Mouse (Mus musculus): ENCODE results near the gene Slc38a6.
A peak's percentile ranks its signal among the peaks of the same experiment; 100 is the strongest.

Gene Slc38a6

DNA sequence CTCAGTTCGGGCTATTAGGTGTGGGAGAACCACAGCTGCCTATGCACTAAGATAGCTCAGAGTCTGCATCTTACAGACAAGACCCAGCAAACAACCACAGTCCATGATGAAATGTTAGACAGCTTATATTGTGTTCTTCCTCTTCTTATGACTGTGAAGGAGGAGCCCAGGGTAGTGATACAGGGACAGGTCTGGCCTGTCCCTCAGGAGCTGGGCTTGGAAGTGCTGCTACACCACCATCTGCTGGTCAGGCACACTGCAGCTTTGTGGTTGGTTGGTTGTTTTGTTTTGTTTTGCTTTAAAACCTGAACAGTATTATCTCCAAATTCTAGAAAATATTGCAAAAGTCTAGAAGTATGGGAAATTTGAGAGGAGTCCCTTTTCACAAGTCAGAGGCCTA, 38.2 kb downstream of the Slc38a6 start:
- DNase-seq: peak; percentile 40

DNA sequence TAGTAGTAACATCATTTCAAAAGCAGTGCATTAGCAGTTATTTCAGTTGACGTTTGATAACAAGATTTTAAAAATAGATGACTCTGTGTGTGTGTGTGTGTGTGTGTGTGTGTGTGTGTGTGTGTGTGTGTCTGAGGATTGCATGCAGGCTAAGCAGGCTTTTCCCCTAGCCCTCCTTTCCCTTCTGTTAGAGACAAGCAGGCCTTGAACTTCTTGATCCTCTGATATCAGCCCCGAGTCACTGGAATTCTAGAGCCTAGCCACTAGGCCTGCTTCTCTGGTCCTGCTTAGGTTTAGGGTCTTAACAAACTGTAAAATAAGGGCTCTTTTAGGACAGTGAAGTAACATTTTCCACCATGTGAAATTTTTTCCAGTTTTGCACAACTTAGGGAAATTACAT, 38.6 kb downstream of the Slc38a6 start:
- no peak for DNase-seq

DNA sequence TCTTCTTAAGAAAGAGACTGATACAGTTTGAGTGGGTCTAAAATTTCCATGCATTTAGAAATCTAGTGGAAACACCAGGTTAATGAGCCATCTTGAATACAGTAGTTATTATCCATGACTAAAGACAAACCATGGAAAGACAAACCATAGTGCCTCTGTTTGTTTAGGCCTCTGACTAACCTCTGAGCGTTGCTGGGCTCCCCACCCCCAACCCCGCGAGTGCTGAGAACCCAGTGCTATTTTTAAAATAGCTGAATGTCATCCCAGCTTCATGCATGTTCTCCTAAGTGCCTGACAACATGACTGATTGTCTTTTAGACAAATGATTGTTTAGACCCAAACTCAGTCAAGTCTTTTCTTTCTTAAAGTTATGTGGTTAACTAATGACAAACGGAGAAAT, 39.0 kb downstream of the Slc38a6 start:
- DNase-seq: no peak

DNA sequence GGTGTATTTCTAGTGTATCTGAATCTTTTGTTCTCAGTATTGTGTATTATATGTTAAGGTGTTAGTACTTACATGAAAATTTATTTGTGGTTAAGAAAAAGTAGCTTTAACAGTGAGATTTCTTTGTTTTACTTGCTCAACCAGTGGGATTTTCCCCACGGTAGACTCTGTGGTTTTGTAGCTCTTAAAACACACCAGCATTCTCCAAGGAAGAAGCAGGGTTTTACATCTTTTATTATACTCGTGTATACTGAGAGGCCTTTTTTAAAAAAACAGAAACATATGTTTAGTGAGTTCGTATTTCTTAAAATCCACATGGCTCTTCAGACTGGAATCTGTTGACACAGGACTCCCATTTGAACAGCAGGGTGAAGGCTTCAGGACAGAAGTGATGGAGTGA, 40.8 kb downstream of the Slc38a6 start:
- no peak for DNase-seq

DNA sequence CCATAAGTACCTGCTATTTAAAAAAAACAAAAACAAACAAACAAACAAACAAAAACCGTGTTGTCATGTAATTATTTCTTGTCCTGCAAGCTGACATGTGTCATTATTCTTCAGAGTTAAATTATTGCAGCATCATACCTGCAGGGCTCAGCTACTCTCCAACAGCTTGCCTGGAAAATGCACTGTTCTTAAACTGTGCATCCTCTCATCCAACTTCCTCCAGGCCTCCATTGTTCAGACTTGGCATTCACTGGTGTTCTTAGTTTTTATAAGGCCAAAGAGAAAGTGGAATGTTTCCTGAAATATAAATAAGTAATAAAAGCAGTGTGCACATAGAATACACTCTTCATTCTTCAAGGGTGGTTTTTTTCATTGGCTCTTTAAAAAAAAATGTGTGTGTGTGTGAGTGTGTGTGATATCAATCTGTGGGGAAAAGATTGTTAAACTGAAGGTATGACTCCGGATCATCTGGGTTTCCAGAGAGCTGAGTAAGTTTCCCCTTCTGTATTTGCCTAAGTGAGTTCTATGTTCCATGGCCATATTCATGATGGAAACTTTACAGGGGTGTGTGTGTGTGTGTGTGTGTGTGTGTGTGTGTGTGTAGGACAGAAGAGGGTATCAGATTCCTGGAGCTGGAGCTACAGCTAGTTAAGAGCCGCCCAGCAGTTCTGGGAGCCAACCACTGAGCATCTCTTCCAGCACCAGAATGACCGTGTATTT, 42.0 kb downstream of the Slc38a6 start:
- no peak for DNase-seq

DNA sequence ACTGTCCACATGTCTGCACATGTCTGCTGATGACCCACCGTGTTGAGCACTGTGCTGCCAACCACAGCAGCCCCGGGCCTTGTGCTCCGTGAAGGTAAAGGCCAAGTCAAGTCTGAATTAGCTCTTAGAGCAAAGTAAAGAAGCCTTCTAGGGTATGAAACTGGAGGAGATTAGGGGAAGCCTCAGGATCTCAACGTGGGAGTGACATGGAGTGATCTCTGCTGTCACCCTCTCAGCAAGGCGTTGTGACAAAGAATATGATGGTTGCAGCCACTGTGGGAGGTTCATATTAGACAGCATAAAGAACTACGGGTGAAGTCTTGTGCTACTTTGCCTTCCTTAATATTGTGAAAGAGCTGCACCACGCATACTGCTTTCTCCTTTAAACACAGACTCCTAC, 43.7 kb downstream of the Slc38a6 start:
- DNase-seq: no peak

DNA sequence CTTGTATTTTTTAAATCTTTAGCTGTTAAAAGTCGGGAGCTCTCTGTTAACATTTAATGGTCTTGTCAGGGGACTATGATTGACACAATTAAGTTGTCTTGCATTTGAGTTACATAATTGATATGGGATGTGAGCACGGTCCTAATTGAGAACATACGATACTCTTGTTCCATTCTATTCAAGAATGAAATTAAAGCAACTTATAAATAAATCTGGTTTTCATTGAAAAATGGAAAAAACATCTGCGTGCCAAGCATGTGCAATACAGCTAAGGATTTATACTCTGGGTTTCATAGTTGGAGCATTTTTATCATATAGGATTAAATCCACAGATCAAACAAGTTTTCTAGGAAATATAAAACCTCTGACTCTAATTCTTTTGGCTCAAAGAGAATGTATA, 46.1 kb downstream of the Slc38a6 start:
- no peak for DNase-seq

DNA sequence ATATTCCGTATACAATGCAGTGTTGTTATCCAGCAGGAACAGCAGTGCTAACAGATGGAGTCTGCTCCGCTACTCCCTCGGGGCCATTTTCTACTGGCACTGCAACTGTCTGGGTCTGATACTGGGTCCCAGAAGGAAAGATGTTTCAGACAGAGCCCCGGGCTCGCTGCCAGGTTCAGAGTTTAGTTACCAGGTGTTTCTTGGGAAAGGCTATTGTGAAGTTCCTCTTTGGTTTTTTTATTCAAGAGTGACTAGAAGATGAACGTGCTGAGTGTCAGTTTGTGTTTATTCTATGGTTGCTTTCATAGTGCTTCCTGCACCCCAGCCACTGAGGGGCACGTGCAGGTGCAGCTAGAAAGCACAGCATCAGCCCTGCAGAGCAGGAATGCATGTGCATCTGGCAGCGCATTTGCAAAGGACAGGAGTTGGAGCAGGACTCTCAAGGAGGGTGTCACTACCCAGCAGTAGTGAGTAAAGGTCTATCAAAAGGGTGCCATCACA, 47.5 kb downstream of the Slc38a6 start:
- peak; percentile 20 for DNase-seq

DNA sequence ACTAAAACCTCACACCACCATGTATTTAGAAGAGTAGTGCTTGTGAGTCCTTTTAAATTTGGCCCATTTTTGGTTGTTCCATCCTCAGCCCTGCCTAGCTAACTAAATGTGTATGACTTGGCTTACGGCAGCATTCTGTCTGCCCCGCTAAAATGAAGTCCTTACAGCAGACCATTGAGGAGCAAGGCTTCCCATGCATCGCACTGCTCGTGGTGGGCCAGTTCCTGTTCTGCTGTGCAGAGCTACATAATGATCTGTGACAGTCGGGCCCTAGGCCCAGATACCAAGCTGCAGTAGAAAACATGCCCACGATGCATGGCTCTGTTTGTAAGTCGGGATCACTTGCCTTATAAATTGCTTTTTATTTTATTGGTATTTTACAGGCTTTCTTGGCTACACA, 50.5 kb downstream of the Slc38a6 start:
- no peak for DNase-seq

DNA sequence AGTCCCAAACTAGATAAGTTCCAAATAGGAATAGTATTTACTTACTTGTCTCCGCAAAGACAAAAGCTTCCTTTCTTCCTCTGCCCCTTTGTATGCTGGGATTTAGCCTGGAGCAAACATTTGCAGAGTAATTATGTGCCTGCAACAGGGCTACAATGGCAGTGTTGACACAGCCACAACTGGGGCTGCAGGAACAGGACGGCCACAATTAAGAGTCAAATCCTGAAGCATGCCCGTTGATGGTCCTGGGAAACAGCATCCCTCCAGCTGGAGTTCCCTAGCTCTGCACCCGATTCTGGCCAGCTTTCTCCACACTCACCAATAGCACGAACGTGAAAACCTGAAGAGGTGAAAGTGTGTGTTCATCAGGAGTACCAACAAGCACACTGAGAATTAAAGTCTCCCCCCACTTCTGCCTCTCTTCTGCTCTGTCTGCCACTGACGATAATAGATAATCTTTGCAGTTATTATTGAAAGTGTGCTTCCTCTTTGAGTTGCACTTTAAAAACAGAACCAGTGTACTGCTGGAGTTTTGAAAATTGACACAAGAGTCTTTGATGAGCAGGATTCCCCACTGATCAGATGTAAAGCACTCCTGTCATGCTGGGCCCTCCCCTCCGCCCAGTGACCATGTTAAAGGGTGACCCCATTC, 54.2 kb downstream of the Slc38a6 start:
- no peak for DNase-seq

DNA sequence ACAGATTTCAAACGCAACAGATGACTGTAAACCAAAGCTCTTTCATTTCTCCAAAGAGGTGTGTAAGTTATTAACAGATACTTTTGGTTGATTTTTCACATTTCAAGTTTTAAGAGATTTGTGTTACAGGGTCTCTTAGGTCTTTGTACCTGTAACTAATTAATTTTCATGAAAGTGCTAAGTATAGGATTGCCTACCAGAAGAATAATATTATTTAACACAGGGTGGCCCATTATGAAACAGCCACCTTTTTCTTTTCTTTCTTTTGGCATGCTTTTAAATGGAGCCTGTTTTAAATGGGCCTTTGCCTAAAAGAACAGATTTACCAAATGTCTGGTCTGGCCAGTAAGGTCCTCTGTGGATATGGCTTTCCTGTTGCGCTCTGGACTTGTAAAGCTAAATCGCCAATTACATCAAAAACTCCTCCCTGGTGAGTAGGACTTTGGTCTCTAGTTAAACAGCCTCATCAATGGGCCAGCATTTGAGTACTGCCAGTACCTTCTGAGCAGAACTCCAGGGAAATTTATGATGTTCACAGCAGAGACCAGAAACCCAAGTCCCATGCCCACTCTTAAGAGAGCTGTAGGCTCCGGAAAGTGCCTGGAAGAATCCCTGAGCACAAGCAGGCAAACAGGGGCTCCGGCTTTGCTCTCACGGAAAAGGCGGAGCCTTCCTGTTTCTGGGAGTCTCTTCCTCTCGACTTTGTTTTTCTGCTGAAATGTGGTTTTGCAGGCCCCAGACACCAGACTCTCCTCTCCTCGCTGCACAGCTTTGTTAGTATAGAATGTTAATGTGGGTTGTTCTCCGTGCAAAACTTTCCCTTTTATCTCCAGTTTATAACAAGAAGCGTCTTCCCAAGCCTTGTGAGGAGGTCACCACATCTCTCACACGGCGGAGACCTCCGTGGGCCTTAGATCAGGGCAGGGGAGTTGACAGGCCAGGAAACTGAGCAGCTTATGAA, 55.4 kb downstream of the Slc38a6 start:
- peak; percentile 52 for DNase-seq

DNA sequence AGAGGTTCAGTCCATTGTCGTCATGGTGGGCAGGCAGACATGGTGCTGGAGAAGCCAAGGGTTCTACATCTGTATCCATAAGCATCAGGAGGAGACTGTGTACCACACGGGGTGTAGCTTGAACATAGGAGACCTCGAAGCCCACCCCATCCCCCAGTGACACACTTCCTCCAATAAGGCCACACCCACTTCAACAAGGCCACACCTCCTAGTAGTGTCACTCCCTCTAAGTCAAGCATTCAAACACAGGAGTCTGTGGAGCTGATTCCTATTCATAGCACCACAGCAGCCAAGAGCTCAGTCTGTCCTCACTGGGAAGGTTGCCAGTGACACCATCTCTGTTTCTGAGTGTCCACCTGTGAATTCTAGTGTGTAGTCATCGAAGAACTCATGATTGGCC, 57.7 kb downstream of the Slc38a6 start:
- no peak for DNase-seq

DNA sequence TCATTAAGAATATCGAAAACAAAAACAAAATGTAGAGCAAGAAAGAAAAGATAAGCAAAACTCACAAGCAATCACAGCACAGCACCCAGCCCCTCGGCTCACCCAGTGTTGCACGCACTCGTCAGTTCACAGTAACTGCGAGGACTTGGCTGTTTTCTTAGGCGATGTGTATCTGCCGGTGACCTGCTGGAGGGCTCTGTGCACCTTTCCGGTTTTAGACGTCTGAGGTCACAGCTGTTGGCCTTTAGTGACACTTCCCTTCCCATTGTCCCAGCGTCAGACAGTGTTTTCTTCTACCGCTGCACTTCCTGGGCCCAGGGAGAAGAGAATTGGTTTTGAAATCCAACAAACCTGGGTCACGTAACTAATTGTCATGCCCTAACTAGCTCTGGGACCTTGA, 58.6 kb downstream of the Slc38a6 start:
- no peak for DNase-seq

DNA sequence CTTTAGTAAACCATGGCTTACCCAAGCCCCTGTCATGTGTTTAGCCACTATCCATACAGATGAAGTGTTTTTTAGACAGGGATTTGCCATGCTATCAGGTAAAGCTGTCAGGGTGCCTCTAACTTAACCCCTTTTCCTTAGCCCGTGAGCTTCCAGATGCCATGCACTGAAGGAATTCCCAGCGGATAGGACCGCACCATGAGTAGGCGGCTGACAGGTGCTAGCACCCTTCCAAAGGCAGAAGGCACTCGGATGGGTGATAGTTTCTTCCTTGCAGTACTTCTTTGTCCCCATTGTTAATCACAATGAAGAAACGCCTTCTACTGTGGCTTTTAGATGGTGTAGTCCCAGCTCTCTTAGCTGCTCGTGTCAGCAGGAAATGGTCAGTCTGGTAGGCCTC, 60.6 kb downstream of the Slc38a6 start:
- DNase-seq: no peak

DNA sequence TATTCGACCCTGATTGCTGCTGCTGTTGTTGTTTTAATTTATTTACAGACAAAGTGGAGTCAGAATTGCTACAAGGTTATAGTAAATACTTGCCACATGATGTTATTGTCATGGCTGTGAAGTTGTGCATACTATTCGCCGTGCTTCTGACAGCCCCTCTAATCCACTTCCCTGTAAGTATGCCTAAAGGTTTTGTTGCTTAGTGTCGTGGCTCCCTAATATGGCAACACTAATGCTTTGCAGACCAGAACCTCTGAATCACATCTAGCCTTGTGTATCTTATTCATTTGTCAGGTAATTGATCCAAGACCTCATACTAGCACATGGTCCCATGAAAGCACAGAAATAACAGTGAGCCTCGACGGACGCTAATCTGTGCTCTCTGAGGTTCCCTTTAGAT, 63.9 kb downstream of the Slc38a6 start:
- DNase-seq: no peak

DNA sequence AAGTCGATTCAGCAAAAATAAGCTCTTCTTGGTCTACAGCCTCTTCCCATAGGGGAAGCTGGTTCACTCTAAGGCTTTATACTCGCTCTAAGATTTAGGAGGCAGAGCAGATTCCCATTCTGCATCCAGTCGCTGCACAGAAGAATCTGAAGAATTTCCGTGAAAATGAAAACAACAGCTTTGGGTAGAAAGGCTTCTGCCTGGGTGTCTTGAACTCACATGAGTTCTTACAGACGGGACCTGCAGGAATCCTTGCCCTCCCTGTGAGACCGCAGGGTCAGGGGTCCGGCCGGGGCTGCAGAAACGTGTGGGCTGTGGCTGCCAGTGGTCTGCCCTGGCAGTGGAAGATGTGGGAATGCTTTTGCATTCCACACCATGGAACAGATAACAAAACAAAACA, 64.4 kb downstream of the Slc38a6 start:
- no peak for DNase-seq

DNA sequence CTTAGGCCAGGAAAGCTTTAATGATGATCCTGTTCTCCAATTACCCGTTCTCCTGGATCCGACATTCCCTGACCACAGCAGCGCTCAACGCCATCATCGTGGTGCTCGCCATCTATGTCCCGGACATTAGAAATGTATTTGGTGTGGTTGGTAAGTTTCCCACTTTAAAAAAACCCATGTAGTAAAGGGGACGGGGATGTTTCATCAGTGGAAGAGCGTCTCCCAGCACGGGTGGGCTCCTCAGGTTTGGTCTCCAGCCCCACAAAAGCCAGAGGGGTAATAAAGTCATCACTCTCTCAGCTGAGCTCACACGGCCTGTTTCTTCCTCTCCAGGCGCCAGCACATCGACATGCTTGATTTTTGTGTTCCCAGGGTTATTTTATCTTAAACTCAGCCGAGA, 65.2 kb downstream of the Slc38a6 start:
- DNase-seq: no peak

DNA sequence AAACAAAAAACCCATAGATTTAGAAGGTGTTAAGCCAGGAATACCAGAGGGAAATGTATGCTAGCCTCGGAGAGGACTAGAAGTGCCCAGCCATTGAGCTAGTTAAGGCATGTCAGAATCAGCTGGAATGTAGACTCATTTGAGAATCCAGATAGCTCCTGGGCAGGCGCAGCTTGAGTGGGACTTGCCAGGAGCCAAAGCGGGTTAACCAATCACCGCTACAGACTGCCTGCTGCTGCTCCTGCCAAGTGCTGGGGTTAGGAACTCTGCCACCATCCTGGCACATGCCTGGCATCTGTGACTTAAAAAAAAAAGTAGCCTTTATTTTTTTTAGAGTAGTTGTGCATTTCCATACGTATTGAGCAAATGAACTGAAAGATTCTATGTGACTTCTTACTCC, 66.8 kb downstream of the Slc38a6 start:
- DNase-seq: peak; percentile 49

DNA sequence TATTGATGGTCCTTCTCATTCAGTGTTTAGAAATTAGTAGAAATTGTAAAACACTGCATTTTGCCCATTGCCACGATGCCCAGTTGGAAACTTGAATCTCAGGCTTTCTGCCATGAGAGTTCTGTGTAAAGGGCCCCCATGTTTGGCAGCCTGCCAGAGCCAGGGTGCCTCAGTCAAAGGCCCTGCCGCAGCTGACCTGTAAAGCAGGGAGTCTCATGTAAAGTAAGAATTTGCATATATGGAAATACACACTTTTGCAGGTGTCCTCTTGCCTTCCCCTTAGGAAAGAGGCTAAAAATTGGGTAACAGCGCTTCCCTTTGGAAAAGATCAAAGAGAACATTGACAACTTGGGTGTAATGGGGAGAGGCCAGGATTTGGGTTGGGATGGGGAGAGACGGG, 67.9 kb downstream of the Slc38a6 start:
- DNase-seq: no peak

DNA sequence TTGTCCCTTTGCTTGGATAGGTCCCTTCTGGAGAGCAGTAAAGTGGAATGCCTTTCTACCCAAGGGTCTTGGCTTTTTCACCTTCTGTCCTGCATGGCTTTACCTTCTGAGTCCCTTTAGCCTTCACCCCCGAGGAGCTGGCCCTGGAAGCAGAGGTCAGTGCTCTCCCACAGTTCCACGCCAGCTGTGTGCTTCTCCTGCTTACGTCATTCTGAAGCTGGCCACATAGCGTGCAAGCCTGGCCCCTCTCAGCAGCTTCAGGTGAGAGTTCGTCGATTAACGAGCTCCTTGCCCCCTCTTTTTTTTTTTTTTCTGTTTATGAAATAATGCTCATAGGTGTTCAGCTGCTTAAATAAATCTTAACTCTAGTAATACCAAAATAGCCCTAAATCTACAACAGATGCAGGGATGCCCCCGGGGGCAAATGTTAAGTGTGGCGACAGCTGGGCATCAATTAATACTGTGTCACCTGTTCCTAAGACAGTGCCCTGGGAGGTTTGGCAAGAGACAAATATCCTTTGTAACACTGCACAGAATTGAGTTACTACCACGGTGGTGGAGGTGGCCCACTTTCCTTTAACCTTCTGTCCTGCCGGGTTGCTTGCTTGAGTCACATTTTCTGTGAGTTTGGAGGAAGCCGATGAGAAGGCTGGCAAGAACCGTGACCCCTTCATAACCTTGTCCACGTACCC, 68.7 kb downstream of the Slc38a6 start:
- no peak for DNase-seq

DNA sequence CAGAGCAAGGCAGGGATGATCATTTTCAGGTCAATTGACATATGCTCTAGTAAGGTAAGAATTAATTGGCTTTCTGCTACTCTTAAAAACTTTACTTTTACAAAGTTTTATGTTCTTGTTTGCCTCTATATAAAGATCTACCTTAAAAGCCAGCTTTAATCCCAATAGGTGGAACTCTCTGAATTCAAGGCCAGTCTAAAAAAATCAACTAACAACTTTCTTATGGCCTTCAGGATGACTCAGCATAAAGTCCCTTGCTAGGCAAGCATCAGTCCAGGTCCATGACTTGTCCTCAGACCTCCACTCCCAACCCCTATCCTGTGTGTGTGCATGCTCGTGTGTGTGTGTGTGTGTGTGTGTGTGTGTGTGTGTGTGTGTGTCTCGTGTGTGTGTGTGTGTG, 70.1 kb downstream of the Slc38a6 start:
- no peak for DNase-seq

DNA sequence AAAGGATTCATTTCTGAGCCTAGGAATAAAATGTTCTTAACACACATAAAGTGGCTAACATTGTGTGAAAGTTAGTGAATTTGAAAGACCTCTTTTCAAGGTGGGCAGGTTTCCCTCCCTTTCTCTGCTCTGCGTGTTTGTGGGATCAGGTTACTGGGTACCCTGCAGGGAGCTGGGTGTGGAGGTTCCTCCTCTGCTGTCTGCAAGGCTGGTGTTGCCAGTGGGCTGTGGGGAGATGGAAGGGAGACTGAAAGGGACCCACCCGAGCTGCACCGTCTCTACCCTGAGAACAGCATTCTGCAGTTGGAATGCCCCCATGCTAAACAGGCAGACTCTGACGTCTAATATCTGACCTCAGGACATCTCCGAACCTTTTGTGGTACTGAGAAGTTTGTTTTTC, 70.7 kb downstream of the Slc38a6 start:
- DNase-seq: no peak

DNA sequence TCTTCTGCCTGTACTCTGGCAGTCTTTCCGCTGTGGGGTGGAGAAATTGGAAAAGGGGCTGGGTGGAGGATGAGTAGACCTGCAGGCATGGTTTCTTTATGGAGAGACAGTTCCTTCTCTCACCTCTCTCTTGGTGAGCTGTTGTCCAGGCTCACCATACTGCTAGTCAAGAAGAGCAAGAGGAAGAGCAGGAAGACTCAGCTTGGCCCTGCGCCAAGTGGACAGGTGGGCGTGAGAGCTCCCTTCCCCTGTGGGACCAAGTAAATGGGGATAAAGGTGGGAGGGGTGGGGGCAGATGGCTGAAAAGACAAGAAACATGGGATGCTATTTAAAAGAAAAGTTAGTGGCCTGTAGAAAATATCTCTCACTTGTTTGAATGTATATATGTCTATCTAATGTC, 71.2 kb downstream of the Slc38a6 start:
- DNase-seq: no peak

Measured in kidney, postnatal 14 days (tissue).